Mouse (Mus musculus) megakaryocyte-erythroid progenitor cell, adult 5-6 weeks (primary cell): ENCODE results near the gene Kcnd1. TPM values are rescaled to one million over a fixed set of nuclear protein-coding genes. Genes with fewer than 3 reads are reported as not detected.

Source experiments
- ATAC-seq: replicated peaks from 2 replicates; pipeline ENCODE4 v1.8.0; 2016; ENCODE audit warnings: mild to moderate bottlenecking, inconsistent platforms; ENCODE audit not compliant: severe bottlenecking, poor library complexity, low FRiP score, low TSS enrichment
- total RNA-seq, 2 experiments: library from RNA; stranded (forward) in 1 of 2; stranded (reverse) in 1 of 2; fragments of 200-1000, 215-1000 nt in 1 of 2; fragments of >200 nt in 1 of 2; fragmentation: Nextera tagmentation in 1 of 2; gene quantifications; 2 replicates each; pipeline ENCODE4 v1.2.3; 2014 to 2017

The Kcnd1 gene
- total RNA-seq, 2 experiments from 2014 or later = 0.55 to 2.2 TPM

DNA sequence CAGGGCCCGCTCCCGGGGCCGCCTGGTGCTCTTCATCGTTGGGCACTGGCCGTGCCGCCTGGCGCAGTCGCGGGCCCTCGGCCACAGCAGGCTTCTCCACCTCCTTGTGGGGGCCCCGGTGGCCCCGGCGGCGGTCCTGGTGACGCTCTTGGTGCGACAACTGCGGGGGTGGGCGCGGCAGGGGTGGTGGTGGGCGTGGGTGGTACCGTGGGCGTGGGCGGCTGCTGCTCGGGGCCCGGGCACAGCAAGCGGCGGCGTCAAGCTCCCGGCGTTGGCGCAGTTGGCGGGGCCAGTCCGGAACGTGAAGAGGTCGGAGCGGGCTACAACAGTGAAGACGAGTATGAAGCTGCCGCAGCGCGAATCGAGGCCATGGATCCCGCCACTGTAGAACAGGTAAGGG lies 20.2 kb downstream of the Kcnd1 start:
- ATAC-seq = no peak

GRCm38 (mm10) chrX:7847845-7848244 lies 25.8 kb downstream of the Kcnd1 start:
- ATAC-seq = no peak

DNA sequence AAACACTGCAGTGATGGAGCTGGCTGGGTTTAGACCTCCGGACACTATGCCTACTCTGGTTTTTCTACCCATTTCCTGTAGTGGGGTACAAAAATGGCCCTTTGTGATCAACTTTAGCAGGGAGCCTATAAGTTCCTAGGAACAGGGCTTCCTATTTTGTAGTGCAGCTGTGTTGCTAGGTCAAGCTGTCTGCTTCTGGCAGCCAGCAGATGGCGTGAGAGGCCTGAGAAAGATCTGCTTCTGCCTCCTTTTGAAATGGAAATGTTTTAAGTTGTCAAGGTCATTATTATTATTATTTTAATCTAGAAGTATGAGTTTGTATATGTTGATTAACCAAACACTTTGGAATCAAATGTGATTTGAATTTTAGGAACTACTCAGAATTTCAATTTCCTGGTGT lies 32.5 kb downstream of the Kcnd1 start:
- peak; percentile 75; the same call in 1 of the 2 replicates for ATAC-seq

- ATAC-seq = no peak
Observed at GRCm38 (mm10) chrX:7859191-7859753, 37.2 kb downstream of the Kcnd1 start.

DNA sequence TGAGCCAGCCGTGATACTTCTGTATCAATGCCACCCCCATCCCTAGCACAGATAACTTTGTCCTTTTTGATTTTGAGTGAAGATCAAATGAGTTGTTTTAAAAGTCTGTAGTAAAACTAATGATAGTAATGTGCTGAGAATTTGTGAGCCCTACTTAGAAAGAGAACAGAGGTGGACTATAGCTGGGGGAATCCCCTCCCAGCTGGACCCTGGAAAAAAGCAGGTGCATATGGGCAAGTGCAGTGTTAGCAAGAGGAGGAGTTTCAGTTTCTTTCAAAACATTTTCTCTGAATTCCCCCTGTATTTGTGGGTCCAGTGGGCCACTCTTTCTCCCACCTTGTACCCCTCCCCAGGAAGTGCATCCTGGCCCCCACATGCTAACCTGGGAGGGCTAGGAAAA lies 41.1 kb downstream of the Kcnd1 start:
- no peak for ATAC-seq

DNA sequence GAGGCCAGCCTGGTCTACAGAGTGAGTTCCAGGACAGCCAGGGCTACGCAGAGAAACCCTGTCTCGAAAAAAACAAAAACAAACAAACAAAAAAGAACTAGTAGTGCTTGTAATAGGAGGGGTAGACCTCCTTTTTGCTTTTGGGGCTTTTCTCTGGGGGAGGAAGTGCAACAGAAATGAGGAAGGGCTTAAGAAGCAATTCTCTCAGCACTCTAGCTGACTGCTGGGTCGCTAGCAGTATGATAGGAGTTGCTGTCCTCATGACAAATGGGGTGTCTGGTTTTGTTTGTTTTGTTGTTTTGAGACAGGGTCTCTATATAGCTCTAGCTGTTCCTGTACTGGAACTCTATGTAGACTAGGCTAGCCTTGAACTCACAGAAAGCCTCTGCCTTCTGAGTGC lies 42.5 kb downstream of the Kcnd1 start:
- ATAC-seq = no peak

GRCm38 (mm10) chrX:7865343-7865742 lies 43.3 kb downstream of the Kcnd1 start:
- ATAC-seq = no peak

DNA sequence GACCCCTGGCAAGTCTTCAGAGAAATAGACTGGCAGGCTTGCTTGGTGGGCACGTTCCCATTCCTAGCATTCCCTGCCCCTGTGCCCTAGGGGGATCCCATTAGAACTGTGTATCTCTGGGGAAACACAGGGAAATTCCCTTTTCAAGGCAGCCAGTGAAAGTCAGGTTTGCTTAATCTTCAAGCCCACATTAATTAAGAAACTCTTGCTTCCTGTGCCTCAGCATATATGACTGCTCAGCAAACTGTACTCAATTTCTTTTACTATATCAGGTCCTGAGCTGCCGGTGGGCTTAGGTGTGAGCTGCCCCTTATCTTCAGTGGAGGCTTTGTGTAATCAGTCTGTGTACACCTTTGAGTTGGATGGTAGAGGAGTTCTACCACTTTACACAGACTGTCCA lies 43.7 kb downstream of the Kcnd1 start:
- ATAC-seq = no peak

DNA sequence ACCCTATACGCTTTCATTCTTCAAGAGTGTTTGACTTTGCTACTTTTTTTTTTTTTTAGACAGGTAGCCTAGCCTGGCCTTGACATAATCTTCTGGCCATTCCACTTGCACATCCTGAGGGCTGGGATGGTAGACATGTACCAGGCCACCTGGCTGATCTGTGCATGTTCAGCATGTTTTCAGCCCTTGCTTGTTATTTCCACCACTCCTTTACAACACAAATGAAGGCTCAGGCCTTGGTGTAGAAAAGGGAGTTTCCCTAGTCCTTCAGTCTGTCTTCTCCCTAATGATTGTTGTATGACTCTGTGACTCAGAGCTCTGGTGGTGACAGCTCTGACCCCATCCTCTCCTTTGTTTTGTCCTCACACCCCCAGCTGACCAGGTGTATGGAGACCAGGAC lies 45.1 kb downstream of the Kcnd1 start:
- ATAC-seq = no peak

GRCm38 (mm10) chrX:7868506-7868905 lies 46.4 kb downstream of the Kcnd1 start:
- no peak for ATAC-seq

DNA sequence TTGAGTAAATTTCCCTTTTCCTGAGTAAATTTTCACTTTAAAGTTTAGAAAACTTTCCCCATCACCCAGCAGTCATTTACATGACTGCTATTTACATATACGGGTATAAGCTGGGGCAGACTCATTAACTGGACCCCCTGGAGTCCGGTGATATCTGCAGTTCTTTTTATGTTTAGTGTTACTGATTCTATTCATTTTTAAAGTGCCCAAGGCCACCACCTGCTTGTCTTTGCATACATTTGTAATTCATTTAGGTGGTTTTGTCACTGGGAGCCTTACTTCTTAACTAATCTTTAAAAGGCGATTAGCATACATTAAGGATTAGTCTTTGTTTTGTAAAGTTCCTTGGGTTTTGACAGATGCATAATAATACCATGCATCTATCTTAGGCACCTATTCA lies 47.7 kb downstream of the Kcnd1 start:
- no peak for ATAC-seq

DNA sequence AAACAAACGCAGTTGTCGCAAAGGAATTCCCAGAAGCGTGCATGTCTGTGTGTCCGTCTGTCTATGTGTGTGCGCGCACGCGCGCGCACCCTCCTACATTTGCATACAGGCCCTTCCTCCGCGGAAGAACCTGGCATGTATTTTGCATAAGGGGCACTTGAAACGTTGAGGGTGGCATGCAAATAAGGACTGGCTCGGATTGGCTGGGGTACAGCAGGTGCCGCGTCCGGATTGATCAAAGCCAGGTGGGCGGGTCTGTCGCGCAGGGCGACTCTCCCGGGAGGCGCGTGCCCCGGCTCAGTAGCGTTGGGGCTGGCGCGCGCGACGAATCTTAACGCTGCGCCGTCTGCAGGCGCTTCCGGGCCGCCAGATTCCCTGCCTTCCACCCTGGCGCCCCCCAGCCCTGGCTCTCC lies 55.9 kb downstream of the Kcnd1 start, which contains the start of gene Pim2:
Gene Pim2 (plus strand): TSS at position 256 of the 413 bp plus-strand sequence.
- peak; percentile 94 for ATAC-seq

DNA sequence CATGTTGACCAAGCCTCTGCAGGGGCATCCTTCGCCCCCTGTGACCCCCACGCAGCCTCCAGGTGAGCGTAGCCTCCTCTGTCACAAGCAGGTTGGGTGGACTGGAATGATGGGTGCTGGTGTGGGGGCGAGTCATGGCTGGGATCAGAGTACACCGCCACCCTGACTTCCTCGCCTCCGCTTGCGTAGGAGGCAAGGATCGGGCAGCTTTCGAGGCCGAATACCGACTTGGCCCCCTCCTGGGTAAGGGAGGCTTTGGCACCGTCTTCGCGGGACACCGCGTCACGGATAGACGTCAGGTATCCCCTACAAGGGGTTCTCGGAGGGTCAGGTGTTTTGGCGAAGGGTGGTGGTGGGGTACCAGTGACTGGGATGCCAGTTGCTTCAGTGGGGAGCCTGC lies 56.4 kb downstream of the Kcnd1 start:
- no peak for ATAC-seq

- peak; percentile 41 for ATAC-seq
Observed at GRCm38 (mm10) chrX:7879819-7880218, 57.7 kb downstream of the Kcnd1 start.

- ATAC-seq = peak; percentile 91
Observed at GRCm38 (mm10) chrX:7883841-7884567, 61.9 kb downstream of the Kcnd1 start, which contains the start of gene Slc35a2. Slc35a2 (plus strand) TSS chrX:7884028.

Other genes starting within 250 kb of the Kcnd1 start
- gene Foxp3, start 248.6 kb upstream of the Kcnd1 start, total RNA-seq (2014; fragmentation: Nextera tagmentation) = not detected in 2 replicates
- 0.11 TPM in 1 of 2 replicates, not detected in the other for gene Foxp3, start 248.6 kb upstream of the Kcnd1 start, total RNA-seq (2017)
- gene Ppp1r3f, start 248.0 kb upstream of the Kcnd1 start, total RNA-seq (2014; fragmentation: Nextera tagmentation) = 3.0 TPM in 1 of 2 replicates, not detected in the other
- gene Ppp1r3f, start 248.0 kb upstream of the Kcnd1 start, total RNA-seq (2017) = 0.19 and 2.5 TPM in 2 replicates
- gene Ccdc22, start 216.8 kb upstream of the Kcnd1 start, total RNA-seq (2014; fragmentation: Nextera tagmentation) = 19.6 and 31.5 TPM in 2 replicates
- 18.2 and 21.6 TPM in 2 replicates for gene Ccdc22, start 216.8 kb upstream of the Kcnd1 start, total RNA-seq (2017)
- not detected in 2 replicates for gene Cacna1f, start 215.2 kb upstream of the Kcnd1 start, total RNA-seq (2014; fragmentation: Nextera tagmentation)
- gene Cacna1f, start 215.2 kb upstream of the Kcnd1 start, total RNA-seq (2017) = not detected in 2 replicates
- gene Syp, start 183.8 kb upstream of the Kcnd1 start, total RNA-seq (2014; fragmentation: Nextera tagmentation) = 0.52 TPM in 1 of 2 replicates, not detected in the other
- gene Syp, start 183.8 kb upstream of the Kcnd1 start, total RNA-seq (2017) = 0.72 TPM in 1 of 2 replicates, not detected in the other
- gene Prickle3, start 165.0 kb upstream of the Kcnd1 start, total RNA-seq (2014; fragmentation: Nextera tagmentation) = 4.7 and 7.8 TPM in 2 replicates
- 0.99 and 1.7 TPM in 2 replicates for gene Prickle3, start 165.0 kb upstream of the Kcnd1 start, total RNA-seq (2017)
- 82.2 and 98.3 TPM in 2 replicates for gene Plp2, start 150.9 kb upstream of the Kcnd1 start, total RNA-seq (2014; fragmentation: Nextera tagmentation)
- 26.5 and 29.9 TPM in 2 replicates for gene Plp2, start 150.9 kb upstream of the Kcnd1 start, total RNA-seq (2017)
- gene Magix, start 141.0 kb upstream of the Kcnd1 start, total RNA-seq (2014; fragmentation: Nextera tagmentation) = 0.17 TPM in 1 of 2 replicates, not detected in the other
- not detected in 2 replicates for gene Magix, start 141.0 kb upstream of the Kcnd1 start, total RNA-seq (2017)
- 28.3 and 53.3 TPM in 2 replicates for gene Gpkow, start 125.2 kb upstream of the Kcnd1 start, total RNA-seq (2014; fragmentation: Nextera tagmentation)
- gene Gpkow, start 125.2 kb upstream of the Kcnd1 start, total RNA-seq (2017) = 20.6 and 31.1 TPM in 2 replicates
- 20.5 and 36.9 TPM in 2 replicates for gene Wdr45, start 108.0 kb upstream of the Kcnd1 start, total RNA-seq (2014; fragmentation: Nextera tagmentation)
- gene Wdr45, start 108.0 kb upstream of the Kcnd1 start, total RNA-seq (2017) = 20.2 and 23.8 TPM in 2 replicates
- not detected in 2 replicates for gene Gm45208, start 100.0 kb upstream of the Kcnd1 start, total RNA-seq (2014; fragmentation: Nextera tagmentation)
- gene Gm45208, start 100.0 kb upstream of the Kcnd1 start, total RNA-seq (2017) = not detected in 2 replicates
- 4.9 and 8.1 TPM in 2 replicates for gene Praf2, start 93.8 kb upstream of the Kcnd1 start, total RNA-seq (2014; fragmentation: Nextera tagmentation)
- 1.4 and 6.6 TPM in 2 replicates for gene Praf2, start 93.8 kb upstream of the Kcnd1 start, total RNA-seq (2017)
- gene Ccdc120, start 71.4 kb upstream of the Kcnd1 start, total RNA-seq (2014; fragmentation: Nextera tagmentation) = 0.74 and 2.3 TPM in 2 replicates
- 1.4 and 2.2 TPM in 2 replicates for gene Ccdc120, start 71.4 kb upstream of the Kcnd1 start, total RNA-seq (2017)
- gene Tfe3, start 59.7 kb upstream of the Kcnd1 start, total RNA-seq (2014; fragmentation: Nextera tagmentation) = 33.5 and 36.5 TPM in 2 replicates
- 10.4 and 15.0 TPM in 2 replicates for gene Tfe3, start 59.7 kb upstream of the Kcnd1 start, total RNA-seq (2017)
- gene Gripap1, start 32.5 kb upstream of the Kcnd1 start, total RNA-seq (2014; fragmentation: Nextera tagmentation) = 64.4 and 98.4 TPM in 2 replicates
- 78.9 and 102 TPM in 2 replicates for gene Gripap1, start 32.5 kb upstream of the Kcnd1 start, total RNA-seq (2017)
- 59.5 and 83.5 TPM in 2 replicates for gene Otud5, start 19.1 kb downstream of the Kcnd1 start, total RNA-seq (2014; fragmentation: Nextera tagmentation)
- gene Otud5, start 19.1 kb downstream of the Kcnd1 start, total RNA-seq (2017) = 50.0 and 64.6 TPM in 2 replicates
- 11.4 and 16.2 TPM in 2 replicates for gene Pim2, start 56.0 kb downstream of the Kcnd1 start, total RNA-seq (2014; fragmentation: Nextera tagmentation)
- 2.1 and 2.2 TPM in 2 replicates for gene Pim2, start 56.0 kb downstream of the Kcnd1 start, total RNA-seq (2017)
- 13.2 and 19.3 TPM in 2 replicates for gene Slc35a2, start 61.7 kb downstream of the Kcnd1 start, total RNA-seq (2014; fragmentation: Nextera tagmentation)
- 9.8 and 16.1 TPM in 2 replicates for gene Slc35a2, start 61.7 kb downstream of the Kcnd1 start, total RNA-seq (2017)
- 46.8 and 81.9 TPM in 2 replicates for gene Pqbp1, start 77.0 kb downstream of the Kcnd1 start, total RNA-seq (2014; fragmentation: Nextera tagmentation)
- 176 and 188 TPM in 2 replicates for gene Pqbp1, start 77.0 kb downstream of the Kcnd1 start, total RNA-seq (2017)
- gene Timm17b, start 77.1 kb downstream of the Kcnd1 start, total RNA-seq (2014; fragmentation: Nextera tagmentation) = 71.7 and 112 TPM in 2 replicates
- 61.4 and 61.5 TPM in 2 replicates for gene Timm17b, start 77.1 kb downstream of the Kcnd1 start, total RNA-seq (2017)
- not detected in 2 replicates for gene Gm10491, start 85.5 kb downstream of the Kcnd1 start, total RNA-seq (2014; fragmentation: Nextera tagmentation)
- gene Gm10491, start 85.5 kb downstream of the Kcnd1 start, total RNA-seq (2017) = not detected in 2 replicates
- gene Gm10490, start 87.3 kb downstream of the Kcnd1 start, total RNA-seq (2014; fragmentation: Nextera tagmentation) = not detected in 2 replicates
- gene Gm10490, start 87.3 kb downstream of the Kcnd1 start, total RNA-seq (2017) = not detected in 2 replicates
- not detected in 2 replicates for gene Pcsk1n, start 97.5 kb downstream of the Kcnd1 start, total RNA-seq (2014; fragmentation: Nextera tagmentation)
- not detected in 2 replicates for gene Pcsk1n, start 97.5 kb downstream of the Kcnd1 start, total RNA-seq (2017)
- not detected in 2 replicates for gene Eras, start 106.3 kb downstream of the Kcnd1 start, total RNA-seq (2014; fragmentation: Nextera tagmentation)
- not detected in 2 replicates for gene Eras, start 106.3 kb downstream of the Kcnd1 start, total RNA-seq (2017)
- 9.8 and 9.9 TPM in 2 replicates for gene Hdac6, start 125.6 kb downstream of the Kcnd1 start, total RNA-seq (2014; fragmentation: Nextera tagmentation)
- 9.1 and 11.8 TPM in 2 replicates for gene Hdac6, start 125.6 kb downstream of the Kcnd1 start, total RNA-seq (2017)
- 187 and 213 TPM in 2 replicates for gene Gata1, start 155.8 kb downstream of the Kcnd1 start, total RNA-seq (2014; fragmentation: Nextera tagmentation)
- 134 and 145 TPM in 2 replicates for gene Gata1, start 155.8 kb downstream of the Kcnd1 start, total RNA-seq (2017)
- not detected in 2 replicates for gene Glod5, start 196.2 kb downstream of the Kcnd1 start, total RNA-seq (2014; fragmentation: Nextera tagmentation)
- not detected in 2 replicates for gene Glod5, start 196.2 kb downstream of the Kcnd1 start, total RNA-seq (2017)